Mouse (Mus musculus) heart, postnatal 0 days (tissue): ENCODE data around the gene Dab2. TPM values are rescaled to one million over a fixed set of nuclear protein-coding genes. Genes with fewer than 3 reads are reported as not detected.

ENCODE experiments used
- ATAC-seq: fragments of 200-750 bp; cut with Nextera tagmentation; 2 replicates; pipeline ENCODE4 v1.8.0; 2017; ENCODE audit warnings: low read depth, moderate number of reproducible peaks, moderate library complexity; ENCODE audit not compliant: insufficient read depth
- DNase-seq: peaks from one replicate; pipeline ENCODE4 v3.0.0-alpha.2; 2016; ENCODE audit warnings: low spot score
- H3K27ac ChIP-seq: fragments of 300-500 bp; sonication (generic); 2 replicates; pipeline ENCODE4 v1.5.1; 2014; ENCODE audit warnings: low read depth, mild to moderate bottlenecking
- H3K27me3 ChIP-seq: fragments of 300-500 bp; sonication (generic); 2 replicates; pipeline ENCODE4 v1.6.1; 2014; ENCODE audit warnings: low read length, mixed read lengths; ENCODE audit not compliant: control insufficient read depth, insufficient read depth
- H3K36me3 ChIP-seq: fragments of 300-500 bp; sonication (generic); replicated peaks from 2 replicates; pipeline ENCODE4 v1.6.1; 2014; ENCODE audit warnings: low read length, mixed read lengths; ENCODE audit not compliant: control insufficient read depth, insufficient read depth
- H3K4me1 ChIP-seq: fragments of 300-500 bp; sonication (generic); 2 replicates; pipeline ENCODE4 v1.6.1; 2014; ENCODE audit warnings: antibody characterized with exemption; ENCODE audit not compliant: control insufficient read depth, insufficient read depth
- H3K4me2 ChIP-seq: fragments of 300-500 bp; sonication (generic); 2 replicates; pipeline ENCODE4 v1.6.1; 2014; ENCODE audit warnings: low read depth, mild to moderate bottlenecking, low read length, moderate library complexity
- H3K4me3 ChIP-seq: fragments of 300-500 bp; sonication (generic); 2 replicates; pipeline ENCODE4 v1.5.1; 2014; ENCODE audit warnings: low read depth, low read length
- H3K9ac ChIP-seq: fragments of 300-500 bp; sonication (generic); replicated peaks from 2 replicates; pipeline ENCODE4 v1.6.1; 2014; ENCODE audit warnings: low read depth, low read length, mixed read lengths
- H3K9me3 ChIP-seq: fragments of 300-500 bp; sonication (generic); replicated peaks from 2 replicates; pipeline ENCODE4 v1.6.1; 2016; ENCODE audit warnings: low read length; ENCODE audit not compliant: control insufficient read depth
- CTCF ChIP-seq: IDR thresholded peaks from 2 replicates; pipeline ENCODE4 v1.5.1; 2016; ENCODE audit warnings: antibody characterized with exemption, control low read depth, low read depth
- EP300 ChIP-seq: IDR thresholded peaks from 2 replicates; pipeline ENCODE4 v1.6.1; 2016; ENCODE audit warnings: antibody characterized with exemption, low read depth
- WGBS: fragments of 180-500 bp; shearing (Covaris S2); extraction: QIAGEN DNeasy Blood & Tissue Kit; methylation state at CpG from one replicate; pipeline ENCODE4 v1.1.7; 2014; 5-methylcytosine and 5-hydroxymethylcytosine counted together
- polyA plus RNA-seq: library from polyadenylated mRNA; unstranded; fragments of >200 nt; fragmentation: Nextera tagmentation; extraction: Ambion mirVana; gene quantifications from 2 replicates; pipeline ENCODE4 v1.2.1, GENCODE M21; 2015
- total RNA-seq: library from RNA; depleted of rRNA; stranded (reverse); fragments of >200 nt; gene quantifications from 2 replicates; pipeline ENCODE4 v1.2.3, GENCODE M21; 2014; ENCODE audit warnings: low replicate concordance

The Dab2 gene
- total and polyA plus RNA-seq, 2 experiments from 2014 or later, result 9.4 to 11.3 TPM

GRCm38 (mm10) chr15:6402433-6402832, 102.8 kb downstream of the Dab2 start:
- H3K4me2 ChIP-seq, result no peak overlapping the region
- H3K4me1 ChIP-seq, result no peaks in the 10 kb centered on the region
- no peaks in the 10 kb centered on the region for H3K9me3 ChIP-seq
- H3K36me3 ChIP-seq, result no peaks in the 10 kb centered on the region
- ATAC-seq (no peak), DNase-seq (no peak)
- no peak overlapping the region for H3K27ac ChIP-seq
- H3K4me3 ChIP-seq, result no peak overlapping the region
- no peak for TF ChIP-seq EP300
- TF ChIP-seq CTCF, result no peak
- H3K9ac ChIP-seq, result no peak overlapping the region
- no peaks in the 10 kb centered on the region for H3K27me3 ChIP-seq
- WGBS, result 65% methylated on average over 2 of the region's 2 CpGs

- Histone ChIP-seq H3K36me3 (no peaks in the 10 kb centered on the region), H3K4me2 (no peak overlapping the region), H3K27me3 (no peaks in the 10 kb centered on the region), H3K4me1 (no peaks in the 10 kb centered on the region), H3K4me3 (no peak overlapping the region), H3K27ac (no peak overlapping the region), H3K9me3 (no peaks in the 10 kb centered on the region), H3K9ac (no peak overlapping the region)
- TF ChIP-seq EP300 (no peak), CTCF (no peak)
- ATAC-seq (no peak), DNase-seq (no peak)
- 84% methylated on average over 5 of the region's 5 CpGs for WGBS
Observed at GRCm38 (mm10) chr15:6404172-6404571, 104.6 kb downstream of the Dab2 start.

- Histone ChIP-seq H3K9ac (no peak overlapping the region), H3K4me3 (no peak overlapping the region), H3K4me1 (0 out of 2 replicates have a peak, but pooled peaks cover 5% of the 10 kb centered on the region), H3K27me3 (no peaks in the 10 kb centered on the region), H3K9me3 (no peaks in the 10 kb centered on the region), H3K27ac (no peak overlapping the region), H3K36me3 (no peaks in the 10 kb centered on the region), H3K4me2 (no peak overlapping the region)
- TF ChIP-seq EP300 (no peak), CTCF (no peak)
- DNase-seq (no peak), ATAC-seq (no peak)
- 77% methylated on average over 6 of the region's 6 CpGs for WGBS
Observed at GRCm38 (mm10) chr15:6406771-6407170, 107.2 kb downstream of the Dab2 start.

GRCm38 (mm10) chr15:6409031-6409430, 109.4 kb downstream of the Dab2 start:
- no peak for DNase-seq
- no peak overlapping the region for H3K27ac ChIP-seq
- 82% methylated on average over 8 of the region's 8 CpGs for WGBS
- no peaks in the 10 kb centered on the region for H3K36me3 ChIP-seq
- H3K27me3 ChIP-seq, result no peaks in the 10 kb centered on the region
- no peak overlapping the region for H3K4me3 ChIP-seq
- no peak overlapping the region for H3K4me2 ChIP-seq
- TF ChIP-seq CTCF, result no peak
- TF ChIP-seq EP300, result no peak
- no peaks in the 10 kb centered on the region for H3K9me3 ChIP-seq
- H3K4me1 ChIP-seq, result 0 out of 2 replicates have a peak, but pooled peaks cover 5% of the 10 kb centered on the region
- H3K9ac ChIP-seq, result no peak overlapping the region
- ATAC-seq, result no peak

- ATAC-seq, result no peak
- Histone ChIP-seq H3K27ac (no peak overlapping the region), H3K9me3 (no peaks in the 10 kb centered on the region), H3K4me2 (no peak overlapping the region), H3K4me3 (no peak overlapping the region), H3K27me3 (no peaks in the 10 kb centered on the region), H3K4me1 (0 out of 2 replicates have a peak, but pooled peaks cover 5% of the 10 kb centered on the region), H3K36me3 (no peaks in the 10 kb centered on the region), H3K9ac (no peak overlapping the region)
- 86% methylated on average over 3 of the region's 3 CpGs for WGBS
- no peak for DNase-seq
- no peak for TF ChIP-seq EP300
- TF ChIP-seq CTCF, result no peak
Observed at GRCm38 (mm10) chr15:6410161-6410560, 110.6 kb downstream of the Dab2 start.

- Histone ChIP-seq H3K4me3 (no peak overlapping the region), H3K9me3 (no peaks in the 10 kb centered on the region), H3K4me2 (no peak overlapping the region), H3K27ac (no peak overlapping the region), H3K27me3 (no peaks in the 10 kb centered on the region), H3K9ac (no peak overlapping the region), H3K4me1 (0 out of 2 replicates have a peak, but pooled peaks cover 5% of the 10 kb centered on the region), H3K36me3 (no peaks in the 10 kb centered on the region)
- no peak for ATAC-seq
- TF ChIP-seq CTCF (no peak), EP300 (no peak)
- DNase-seq, result no peak
- 54% methylated on average over 6 of the region's 6 CpGs for WGBS
Observed at GRCm38 (mm10) chr15:6411334-6411733, 111.7 kb downstream of the Dab2 start.
